Mouse (Mus musculus) forebrain, postnatal 0 days (tissue): Measurements from ENCODE around the gene Fam241a. TPM values are rescaled to one million over a fixed set of nuclear protein-coding genes. Genes with fewer than 3 reads are reported as not detected.

Experiments
- ATAC-seq: fragments of 200-750 bp; cut with Nextera tagmentation; 2 replicates; pipeline ENCODE4 v1.8.0; 2017; ENCODE audit warnings: mild to moderate bottlenecking, moderate library complexity
- DNase-seq: peaks from one replicate; pipeline ENCODE4 v3.0.0-alpha.2; 2015
- H3K27ac ChIP-seq: fragments of 300-500 bp; sonication (generic); 2 replicates; pipeline ENCODE4 v1.5.1; 2014; ENCODE audit warnings: low read depth, mild to moderate bottlenecking, antibody characterized with exemption, low read length, moderate library complexity, mixed read lengths
- H3K27me3 ChIP-seq: fragments of 300-500 bp; sonication (generic); 2 replicates; pipeline ENCODE4 v1.6.1; 2014; ENCODE audit warnings: mild to moderate bottlenecking, low read length, mixed read lengths; ENCODE audit not compliant: insufficient read depth
- H3K36me3 ChIP-seq: fragments of 300-500 bp; sonication (generic); 2 replicates; pipeline ENCODE4 v1.6.1; 2014; ENCODE audit warnings: mild to moderate bottlenecking, moderate library complexity; ENCODE audit not compliant: insufficient read depth
- H3K4me1 ChIP-seq: fragments of 300-500 bp; sonication (generic); 2 replicates; pipeline ENCODE4 v1.6.1; 2014; ENCODE audit warnings: antibody characterized with exemption; ENCODE audit not compliant: insufficient read depth
- H3K4me2 ChIP-seq: fragments of 300-500 bp; sonication (generic); 2 replicates; pipeline ENCODE4 v1.6.1; 2014; ENCODE audit warnings: low read depth, mild to moderate bottlenecking, moderate library complexity
- H3K4me3 ChIP-seq: fragments of 300-500 bp; sonication (generic); 2 replicates; pipeline ENCODE4 v1.5.1; 2014; ENCODE audit warnings: low read depth, low read length, mixed read lengths
- H3K9ac ChIP-seq: fragments of 300-500 bp; sonication (generic); 2 replicates; pipeline ENCODE4 v1.6.1; 2014; ENCODE audit warnings: mild to moderate bottlenecking
- H3K9me3 ChIP-seq: fragments of 300-500 bp; sonication (generic); 2 replicates; pipeline ENCODE4 v1.6.1; 2016; ENCODE audit warnings: low read length
- CTCF ChIP-seq: sonication (generic); IDR thresholded peaks from 2 replicates; pipeline ENCODE4 v1.5.1; 2016; ENCODE audit warnings: antibody characterized with exemption, control low read depth, low read depth
- WGBS: fragments of 180-500 bp; shearing (Covaris S2); extraction: QIAGEN DNeasy Blood & Tissue Kit; methylation state at CpG from one replicate; pipeline ENCODE4 v1.1.7; 2014; 5-methylcytosine and 5-hydroxymethylcytosine counted together
- polyA plus RNA-seq: library from polyadenylated mRNA; unstranded; fragments of >200 nt; fragmentation: Nextera tagmentation; extraction: Ambion mirVana; gene quantifications from 2 replicates; pipeline ENCODE4 v1.2.1, GENCODE M21; 2015
- total RNA-seq: library from RNA; depleted of rRNA; stranded (reverse); fragments of >200 nt; gene quantifications from 2 replicates; pipeline ENCODE4 v1.2.3, GENCODE M21; 2014

Gene Fam241a
- total and polyA plus RNA-seq, 2 experiments from 2014 or later, result 7.4 to 13.7 TPM

DNA sequence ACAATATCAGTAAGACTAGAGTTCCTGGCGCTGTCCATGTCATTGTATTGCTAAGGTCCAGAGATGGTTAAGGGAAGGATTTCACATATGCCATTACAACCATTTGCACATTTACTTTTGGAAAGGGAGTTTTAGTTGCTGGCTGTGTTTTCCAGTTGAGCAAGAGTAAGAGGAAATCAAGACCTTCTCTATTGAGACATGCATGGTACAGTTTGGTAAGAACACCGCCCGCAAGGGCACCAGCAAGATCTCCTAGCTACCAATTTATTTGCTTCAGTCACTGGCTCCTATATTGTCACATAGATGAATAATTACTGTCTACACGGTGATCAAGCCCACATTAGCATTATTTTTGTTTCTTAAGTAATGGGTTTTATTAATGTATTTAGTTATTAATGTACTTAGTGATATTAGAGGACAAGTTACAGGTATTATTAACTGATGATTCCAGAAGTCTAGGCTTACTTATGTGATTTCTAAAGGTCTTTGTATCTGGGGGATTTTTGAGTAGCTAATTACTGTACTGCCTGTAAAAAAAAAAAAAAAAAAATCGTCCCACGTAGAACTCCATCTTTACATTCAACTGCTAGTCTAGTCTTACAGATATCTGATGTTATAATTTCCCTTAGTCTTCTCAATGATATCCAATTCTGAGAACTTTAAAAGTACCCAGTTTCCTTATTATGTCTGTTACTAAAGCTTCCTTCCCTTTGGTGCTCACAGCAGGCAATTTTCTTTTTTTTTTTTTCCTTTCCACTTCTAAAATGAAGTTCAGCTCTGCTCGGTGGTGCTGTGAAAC is 944 bp downstream of the Fam241a start:
- H3K9ac ChIP-seq, result peak overlapping the region; percentile 66; the same call in 1 of the 2 replicates
- no peaks in the 10 kb centered on the region for H3K27me3 ChIP-seq

DNA sequence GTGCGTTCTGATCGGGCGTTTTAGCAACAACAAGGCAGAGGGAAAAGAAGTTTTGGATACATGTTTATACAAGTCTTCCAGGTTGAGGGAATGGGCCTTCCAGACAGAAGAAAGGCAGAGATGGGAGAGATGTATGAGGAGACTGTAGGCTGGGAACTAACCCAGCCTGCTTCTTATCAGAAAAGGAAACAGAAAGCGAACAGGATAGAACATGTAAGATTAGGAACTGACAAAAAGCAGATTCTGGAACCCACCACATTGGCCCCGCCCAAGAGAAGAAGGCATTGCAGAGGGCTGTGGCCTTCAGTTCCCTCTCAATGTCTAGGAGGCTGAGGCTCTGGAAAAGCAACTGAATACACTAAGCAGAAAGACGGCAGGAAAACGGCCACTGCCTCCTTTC is 2.2 kb downstream of the Fam241a start:
- ATAC-seq, result no peak
- H3K27me3 ChIP-seq, result no peaks in the 10 kb centered on the region
- 91% methylated on average over 7 of the region's 7 CpGs for WGBS

More for the DNA sequence above, 944 bp downstream of the Fam241a start:
- Histone ChIP-seq H3K4me2 (peak overlapping the region; percentile 73), H3K4me3 (peak overlapping the region; percentile 84), H3K36me3 (no peaks in the 10 kb centered on the region), H3K9me3 (no peaks in the 10 kb centered on the region), H3K4me1 (no peaks in the 10 kb centered on the region), H3K27ac (no peak overlapping the region)
- no peak for TF ChIP-seq CTCF
- no peak for ATAC-seq
- DNase-seq, result no peak
- 35% methylated on average over 7 of the region's 7 CpGs for WGBS

DNA sequence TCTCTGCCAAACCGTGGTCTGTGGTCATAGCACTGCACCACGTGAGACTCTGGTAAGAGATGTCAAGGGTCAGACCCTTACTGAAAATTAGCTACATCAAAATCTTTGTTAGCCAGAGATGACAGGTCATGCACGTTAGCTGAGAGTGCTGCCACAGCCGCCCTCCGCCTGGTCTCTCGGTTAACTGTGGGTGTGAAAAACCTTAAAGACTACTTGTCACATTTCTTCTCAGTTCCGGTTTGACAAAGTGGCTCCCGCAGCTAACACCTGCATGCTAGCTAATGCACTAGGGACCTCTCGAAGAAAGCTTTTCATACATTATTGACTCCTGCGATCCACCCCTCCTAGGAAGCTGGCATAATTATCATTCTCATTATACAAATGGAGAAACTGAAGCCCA is 4.2 kb downstream of the Fam241a start:
- Histone ChIP-seq H3K36me3 (no peaks in the 10 kb centered on the region), H3K27me3 (no peaks in the 10 kb centered on the region), H3K4me2 (no peak overlapping the region), H3K9me3 (no peaks in the 10 kb centered on the region), H3K9ac (no peak overlapping the region), H3K27ac (no peak overlapping the region), H3K4me1 (no peaks in the 10 kb centered on the region), H3K4me3 (no peak overlapping the region)
- DNase-seq, result no peak
- no peak for TF ChIP-seq CTCF
- ATAC-seq, result no peak
- 41% methylated on average over 10 of the region's 10 CpGs for WGBS

More for the DNA sequence above, 2.2 kb downstream of the Fam241a start:
- Histone ChIP-seq H3K9me3 (no peaks in the 10 kb centered on the region), H3K27ac (no peak overlapping the region), H3K4me2 (no peak overlapping the region), H3K4me3 (no peak overlapping the region), H3K9ac (no peak overlapping the region), H3K36me3 (no peaks in the 10 kb centered on the region), H3K4me1 (no peaks in the 10 kb centered on the region)
- no peak for DNase-seq
- no peak for TF ChIP-seq CTCF

DNA sequence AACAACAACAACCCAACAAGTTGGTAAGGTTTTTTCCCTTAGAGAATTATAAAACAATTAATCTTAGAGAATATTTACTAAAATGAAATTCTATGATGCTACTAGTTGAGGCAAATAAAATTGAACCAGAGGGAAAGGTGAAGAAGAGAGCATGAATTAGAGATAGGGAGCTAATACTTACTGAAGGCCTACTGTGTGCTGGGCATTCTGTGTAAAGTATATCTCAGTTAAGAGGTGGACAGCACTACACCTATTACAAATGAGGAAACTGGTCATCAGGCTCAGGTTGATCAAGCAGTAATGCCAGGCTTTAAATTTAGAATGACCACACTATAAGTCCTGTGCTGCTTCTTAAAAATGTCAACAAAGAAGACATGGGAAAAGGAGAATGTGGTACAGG is 6.1 kb downstream of the Fam241a start:
- H3K9me3 ChIP-seq, result no peaks in the 10 kb centered on the region
- TF ChIP-seq CTCF, result no peak
- H3K9ac ChIP-seq, result no peak overlapping the region
- no peaks in the 10 kb centered on the region for H3K27me3 ChIP-seq
- no peak for ATAC-seq
- H3K4me1 ChIP-seq, result no peaks in the 10 kb centered on the region
- no peak overlapping the region for H3K4me3 ChIP-seq
- H3K36me3 ChIP-seq, result no peaks in the 10 kb centered on the region
- no peak overlapping the region for H3K27ac ChIP-seq
- H3K4me2 ChIP-seq, result no peak overlapping the region
- no peak for DNase-seq

DNA sequence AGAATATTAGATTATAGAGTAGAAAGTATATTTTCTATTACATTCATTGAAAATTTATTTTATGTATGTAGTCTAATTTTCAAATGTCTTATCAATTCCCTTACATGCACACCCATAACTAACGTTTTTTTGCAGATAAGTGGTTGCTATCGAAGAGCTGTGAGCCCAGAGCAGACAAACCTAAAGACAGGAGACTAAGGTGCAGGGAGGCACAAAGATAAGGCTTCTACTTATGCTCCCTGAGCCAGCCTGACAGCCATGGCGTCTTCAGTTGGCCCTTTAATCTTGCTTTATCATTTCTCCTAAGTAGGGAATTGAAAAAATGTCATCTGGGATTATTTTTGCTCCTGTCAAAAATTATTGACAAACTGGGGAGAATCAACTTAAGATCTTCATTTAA is 6.6 kb downstream of the Fam241a start:
- no peak for TF ChIP-seq CTCF

DNA sequence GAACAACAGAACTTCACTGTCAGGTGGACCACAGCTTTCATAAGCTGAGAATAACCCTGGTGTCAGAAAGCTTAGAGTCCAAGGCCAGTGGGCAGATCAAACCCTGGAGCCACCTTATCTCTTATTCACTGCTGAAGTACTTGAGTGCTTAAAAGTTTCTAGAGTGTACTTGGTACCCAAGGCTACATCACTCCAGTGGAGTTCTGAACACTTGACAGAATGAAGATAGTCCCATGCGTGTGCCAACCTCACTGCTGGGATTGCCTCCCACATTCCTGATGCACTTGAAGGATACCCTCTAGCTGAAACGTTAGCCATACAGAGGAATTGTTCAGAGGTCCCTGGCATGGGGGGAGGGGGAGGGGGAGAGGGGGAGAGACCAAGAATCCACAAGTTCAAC is 14.4 kb downstream of the Fam241a start:
- ATAC-seq, result no peak
- Histone ChIP-seq H3K9ac (no peak overlapping the region), H3K27me3 (no peaks in the 10 kb centered on the region), H3K27ac (no peak overlapping the region), H3K4me2 (no peak overlapping the region), H3K4me1 (no peaks in the 10 kb centered on the region), H3K4me3 (no peak overlapping the region), H3K9me3 (no peaks in the 10 kb centered on the region), H3K36me3 (no peaks in the 10 kb centered on the region)
- no peak for DNase-seq
- WGBS, result 76% methylated on average over 2 of the region's 2 CpGs
- no peak for TF ChIP-seq CTCF

More for the DNA sequence above, 6.6 kb downstream of the Fam241a start:
- H3K9me3 ChIP-seq, result no peaks in the 10 kb centered on the region
- no peaks in the 10 kb centered on the region for H3K4me1 ChIP-seq
- ATAC-seq (no peak), DNase-seq (no peak)
- no peaks in the 10 kb centered on the region for H3K36me3 ChIP-seq
- H3K4me2 ChIP-seq, result no peak overlapping the region
- no peak overlapping the region for H3K9ac ChIP-seq
- no peaks in the 10 kb centered on the region for H3K27me3 ChIP-seq
- WGBS, result 79% methylated on average over 3 of the region's 3 CpGs
- no peak overlapping the region for H3K27ac ChIP-seq
- H3K4me3 ChIP-seq, result no peak overlapping the region

DNA sequence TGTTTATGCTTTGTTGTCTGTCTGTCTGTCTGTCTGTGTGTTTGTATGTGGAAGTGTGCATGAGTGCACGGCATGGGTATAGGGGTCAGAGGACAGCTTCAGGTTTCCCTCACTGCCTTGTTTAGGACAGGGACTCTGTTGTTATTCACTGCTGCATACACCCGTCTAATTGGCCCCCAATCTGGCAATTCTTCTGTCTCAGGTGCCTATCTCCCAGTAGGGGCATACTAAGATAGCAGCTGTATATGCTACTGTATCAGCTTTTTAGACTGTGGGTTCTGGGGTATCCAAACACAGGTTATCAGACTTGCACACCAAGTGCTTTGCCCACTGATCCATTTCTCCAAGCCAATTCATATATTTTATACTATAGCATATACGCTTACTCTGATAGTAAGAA is 16.2 kb downstream of the Fam241a start:
- Histone ChIP-seq H3K9me3 (no peaks in the 10 kb centered on the region), H3K4me3 (no peak overlapping the region), H3K4me1 (no peaks in the 10 kb centered on the region), H3K27me3 (no peaks in the 10 kb centered on the region), H3K27ac (no peak overlapping the region), H3K36me3 (no peaks in the 10 kb centered on the region), H3K9ac (no peak overlapping the region), H3K4me2 (no peak overlapping the region)
- WGBS, result 86% methylated on average over 3 of the region's 3 CpGs
- no peak for TF ChIP-seq CTCF
- DNase-seq, result no peak
- ATAC-seq, result no peak
